Mouse (Mus musculus) spleen, adult 2 months (tissue): ENCODE data around the gene Ephb1.

Experiments used
- CTCF ChIP-seq: fragments of 200-500 bp; IDR thresholded peaks from 2 replicates; pipeline ENCODE4 v1.5.1; 2011; ENCODE audit warnings: mild to moderate bottlenecking, inconsistent platforms; ENCODE audit not compliant: insufficient read depth, insufficient read length, insufficient replicate concordance; ENCODE audit errors: extremely low read depth
- POLR2A ChIP-seq: fragments of 200-500 bp; IDR thresholded peaks from 2 replicates; pipeline ENCODE4 v1.6.1; 2011; ENCODE audit warnings: low read depth, low read length, inconsistent platforms

- TF ChIP-seq CTCF: no peak
- TF ChIP-seq POLR2A: no peak
Observed at GRCm38 (mm10) chr9:102119422-102119821, 235.1 kb downstream of the Ephb1 start.
